Mouse (Mus musculus): ENCODE data around the gene Tmem270. TPM values are rescaled to one million over a fixed set of nuclear protein-coding genes. Genes with fewer than 3 reads are reported as not detected.

The Tmem270 gene
- polyA plus RNA-seq, 1 experiment from 2014 or later: not detected

GRCm38 (mm10) chr5:134918071-134918832, 11.7 kb upstream of the Tmem270 start:
- Histone ChIP-seq H3K4me2 (ENCODE audit: low read depth, low read length) (no peak overlapping the region), H3K9ac (replicated peaks; ENCODE audit: low read depth, low read length) (no peak overlapping the region)
- ATAC-seq (ENCODE audit: low read depth): no peak

GRCm38 (mm10) chr5:134915311-134915710, 8.8 kb upstream of the Tmem270 start, which contains the start of gene Cldn13:
Gene Cldn13 (minus strand): TSS chr5:134915526.
- WGBS: 82% methylated on average over 8 of the region's 8 CpGs

More at GRCm38 (mm10) chr5:134918071-134918832, 11.7 kb upstream of the Tmem270 start:
- no peak overlapping the region for H3K27ac ChIP-seq (ENCODE audit: low read depth, low read length)
- H3K36me3 ChIP-seq (ENCODE audit: control insufficient read depth, insufficient read depth, low read length): no peaks in the 10 kb centered on the region
- no peaks in the 10 kb centered on the region; the same call in 1 of the 2 replicates for H3K9me3 ChIP-seq (ENCODE audit: control insufficient read depth, low read length)
- WGBS: 48% methylated on average over 16 of the region's 16 CpGs
- H3K4me3 ChIP-seq (ENCODE audit: low read depth, low read length): no peak overlapping the region
- no peaks in the 10 kb centered on the region for H3K4me1 ChIP-seq (ENCODE audit: control insufficient read depth, insufficient read depth, low read length)
- no peaks in the 10 kb centered on the region for H3K27me3 ChIP-seq (ENCODE audit: control insufficient read depth, insufficient read depth, low read length)

GRCm38 (mm10) chr5:134914510-134914909, 8.0 kb upstream of the Tmem270 start:
- WGBS: 87% methylated on average over 8 of the region's 8 CpGs
- no peaks in the 10 kb centered on the region; the same call in 1 of the 2 replicates for H3K9me3 ChIP-seq (ENCODE audit: control insufficient read depth, low read length)

More at GRCm38 (mm10) chr5:134915311-134915710, 8.8 kb upstream of the Tmem270 start, which contains the start of gene Cldn13:
- Histone ChIP-seq H3K9me3 (ENCODE audit: control insufficient read depth, low read length) (no peaks in the 10 kb centered on the region; the same call in 1 of the 2 replicates), H3K4me1 (ENCODE audit: control insufficient read depth, insufficient read depth, low read length) (no peaks in the 10 kb centered on the region), H3K27ac (ENCODE audit: low read depth, low read length) (no peak within 1 kb of the TSS), H3K36me3 (ENCODE audit: control insufficient read depth, insufficient read depth, low read length) (no peaks in the 10 kb centered on the region), H3K27me3 (ENCODE audit: control insufficient read depth, insufficient read depth, low read length) (no peaks in the 10 kb centered on the region), H3K4me2 (ENCODE audit: low read depth, low read length) (no peak within 1 kb of the TSS), H3K9ac (replicated peaks; ENCODE audit: low read depth, low read length) (no peak within 1 kb of the TSS), H3K4me3 (ENCODE audit: low read depth, low read length) (no peak within 1 kb of the TSS)
- ATAC-seq (ENCODE audit: low read depth): no peak

GRCm38 (mm10) chr5:134913753-134914152, 7.2 kb upstream of the Tmem270 start:
- no peak overlapping the region for H3K4me3 ChIP-seq (ENCODE audit: low read depth, low read length)
- ATAC-seq (ENCODE audit: low read depth): no peak
- H3K4me2 ChIP-seq (ENCODE audit: low read depth, low read length): no peak overlapping the region
- H3K4me1 ChIP-seq (ENCODE audit: control insufficient read depth, insufficient read depth, low read length): no peaks in the 10 kb centered on the region
- no peaks in the 10 kb centered on the region for H3K27me3 ChIP-seq (ENCODE audit: control insufficient read depth, insufficient read depth, low read length)
- H3K27ac ChIP-seq (ENCODE audit: low read depth, low read length): no peak overlapping the region
- H3K36me3 ChIP-seq (ENCODE audit: control insufficient read depth, insufficient read depth, low read length): no peaks in the 10 kb centered on the region
- no peaks in the 10 kb centered on the region; the same call in 1 of the 2 replicates for H3K9me3 ChIP-seq (ENCODE audit: control insufficient read depth, low read length)
- 94% methylated on average over 4 of the region's 4 CpGs for WGBS
- no peak overlapping the region for H3K9ac ChIP-seq (replicated peaks; ENCODE audit: low read depth, low read length)

More at GRCm38 (mm10) chr5:134914510-134914909, 8.0 kb upstream of the Tmem270 start:
- H3K4me2 ChIP-seq (ENCODE audit: low read depth, low read length): no peak overlapping the region
- no peak for ATAC-seq (ENCODE audit: low read depth)
- H3K27me3 ChIP-seq (ENCODE audit: control insufficient read depth, insufficient read depth, low read length): no peaks in the 10 kb centered on the region
- H3K36me3 ChIP-seq (ENCODE audit: control insufficient read depth, insufficient read depth, low read length): no peaks in the 10 kb centered on the region
- H3K4me3 ChIP-seq (ENCODE audit: low read depth, low read length): no peak overlapping the region
- H3K9ac ChIP-seq (replicated peaks; ENCODE audit: low read depth, low read length): no peak overlapping the region
- H3K4me1 ChIP-seq (ENCODE audit: control insufficient read depth, insufficient read depth, low read length): no peaks in the 10 kb centered on the region
- no peak overlapping the region for H3K27ac ChIP-seq (ENCODE audit: low read depth, low read length)

- no peak for ATAC-seq (ENCODE audit: low read depth)
- Histone ChIP-seq H3K9ac (replicated peaks; ENCODE audit: low read depth, low read length) (no peak overlapping the region), H3K9me3 (ENCODE audit: control insufficient read depth, low read length) (no peaks in the 10 kb centered on the region; the same call in 1 of the 2 replicates), H3K27ac (ENCODE audit: low read depth, low read length) (no peak overlapping the region), H3K36me3 (ENCODE audit: control insufficient read depth, insufficient read depth, low read length) (no peaks in the 10 kb centered on the region), H3K4me2 (ENCODE audit: low read depth, low read length) (no peak overlapping the region), H3K27me3 (ENCODE audit: control insufficient read depth, insufficient read depth, low read length) (no peaks in the 10 kb centered on the region), H3K4me1 (ENCODE audit: control insufficient read depth, insufficient read depth, low read length) (no peaks in the 10 kb centered on the region), H3K4me3 (ENCODE audit: low read depth, low read length) (no peak overlapping the region)
- WGBS: 78% methylated on average over 3 of the region's 3 CpGs
Observed at GRCm38 (mm10) chr5:134913352-134913751, 6.8 kb upstream of the Tmem270 start.

- 92% methylated on average over 2 of the region's 2 CpGs for WGBS
- H3K4me2 ChIP-seq (ENCODE audit: low read depth, low read length): no peak overlapping the region
- H3K9me3 ChIP-seq (ENCODE audit: control insufficient read depth, low read length): no peaks in the 10 kb centered on the region
- H3K27ac ChIP-seq (ENCODE audit: low read depth, low read length): no peak overlapping the region
- no peak overlapping the region for H3K9ac ChIP-seq (replicated peaks; ENCODE audit: low read depth, low read length)
- no peaks in the 10 kb centered on the region for H3K27me3 ChIP-seq (ENCODE audit: control insufficient read depth, insufficient read depth, low read length)
- H3K4me3 ChIP-seq (ENCODE audit: low read depth, low read length): no peak overlapping the region
- ATAC-seq (ENCODE audit: low read depth): no peak
- no peaks in the 10 kb centered on the region for H3K36me3 ChIP-seq (ENCODE audit: control insufficient read depth, insufficient read depth, low read length)
- H3K4me1 ChIP-seq (ENCODE audit: control insufficient read depth, insufficient read depth, low read length): no peaks in the 10 kb centered on the region
Observed at GRCm38 (mm10) chr5:134911901-134912300, 5.4 kb upstream of the Tmem270 start.

GRCm38 (mm10) chr5:134907135-134907534, 602 bp upstream of the Tmem270 start:
- no peak overlapping the region for H3K9ac ChIP-seq (replicated peaks; ENCODE audit: low read depth, low read length)
- no peaks in the 10 kb centered on the region for H3K27me3 ChIP-seq (ENCODE audit: control insufficient read depth, insufficient read depth, low read length)
- no peak overlapping the region for H3K4me2 ChIP-seq (ENCODE audit: low read depth, low read length)
- H3K4me1 ChIP-seq (ENCODE audit: control insufficient read depth, insufficient read depth, low read length): no peaks in the 10 kb centered on the region
- 2% methylated on average over 13 of the region's 13 CpGs for WGBS
- H3K27ac ChIP-seq (ENCODE audit: low read depth, low read length): no peak overlapping the region
- no peaks in the 10 kb centered on the region for H3K36me3 ChIP-seq (ENCODE audit: control insufficient read depth, insufficient read depth, low read length)
- ATAC-seq (ENCODE audit: low read depth): peak; percentile 31; the same call in 1 of the 2 replicates
- no peaks in the 10 kb centered on the region for H3K9me3 ChIP-seq (ENCODE audit: control insufficient read depth, low read length)
- H3K4me3 ChIP-seq (ENCODE audit: low read depth, low read length): no peak overlapping the region

GRCm38 (mm10) chr5:134901644-134902027, 4.9 kb downstream of the Tmem270 start:
- Histone ChIP-seq H3K9me3 (ENCODE audit: control insufficient read depth, low read length) (no peaks in the 10 kb centered on the region), H3K27ac (ENCODE audit: low read depth, low read length) (no peak overlapping the region), H3K27me3 (ENCODE audit: control insufficient read depth, insufficient read depth, low read length) (no peaks in the 10 kb centered on the region), H3K4me1 (ENCODE audit: control insufficient read depth, insufficient read depth, low read length) (no peaks in the 10 kb centered on the region), H3K9ac (replicated peaks; ENCODE audit: low read depth, low read length) (no peak overlapping the region), H3K4me3 (ENCODE audit: low read depth, low read length) (no peak overlapping the region), H3K4me2 (ENCODE audit: low read depth, low read length) (no peak overlapping the region), H3K36me3 (ENCODE audit: control insufficient read depth, insufficient read depth, low read length) (no peaks in the 10 kb centered on the region)
- ATAC-seq (ENCODE audit: low read depth): no peak
- 72% methylated on average over 8 of the region's 8 CpGs for WGBS

- H3K4me3 ChIP-seq (ENCODE audit: low read depth, low read length): no peak overlapping the region
- no peaks in the 10 kb centered on the region for H3K4me1 ChIP-seq (ENCODE audit: control insufficient read depth, insufficient read depth, low read length)
- no peak overlapping the region for H3K9ac ChIP-seq (replicated peaks; ENCODE audit: low read depth, low read length)
- no peak overlapping the region for H3K4me2 ChIP-seq (ENCODE audit: low read depth, low read length)
- ATAC-seq (ENCODE audit: low read depth): no peak
- H3K9me3 ChIP-seq (ENCODE audit: control insufficient read depth, low read length): no peaks in the 10 kb centered on the region
- H3K36me3 ChIP-seq (ENCODE audit: control insufficient read depth, insufficient read depth, low read length): no peaks in the 10 kb centered on the region
- no peak overlapping the region for H3K27ac ChIP-seq (ENCODE audit: low read depth, low read length)
- WGBS: 47% methylated on average over 12 of the region's 12 CpGs
- H3K27me3 ChIP-seq (ENCODE audit: control insufficient read depth, insufficient read depth, low read length): no peaks in the 10 kb centered on the region
Observed at GRCm38 (mm10) chr5:134901012-134901643, 5.4 kb downstream of the Tmem270 start.

Data from neural tube, embryonic 14.5 days (tissue).